Mouse (Mus musculus) cortical plate, adult 2 months (tissue): ENCODE data around the gene Rps6ka1.

Experiments
- CTCF ChIP-seq: fragments of 200-500 bp; IDR thresholded peaks from 2 replicates; pipeline ENCODE4 v1.5.1; 2011; ENCODE audit warnings: mild to moderate bottlenecking, control low read depth, low read length; ENCODE audit not compliant: insufficient read depth; ENCODE audit errors: extremely low read depth
- POLR2A ChIP-seq: fragments of 200-500 bp; IDR thresholded peaks from 2 replicates; pipeline ENCODE4 v1.6.1; 2011; ENCODE audit warnings: mild to moderate bottlenecking, low read length, control low read depth; ENCODE audit not compliant: insufficient read depth; ENCODE audit errors: extremely low read depth

DNA sequence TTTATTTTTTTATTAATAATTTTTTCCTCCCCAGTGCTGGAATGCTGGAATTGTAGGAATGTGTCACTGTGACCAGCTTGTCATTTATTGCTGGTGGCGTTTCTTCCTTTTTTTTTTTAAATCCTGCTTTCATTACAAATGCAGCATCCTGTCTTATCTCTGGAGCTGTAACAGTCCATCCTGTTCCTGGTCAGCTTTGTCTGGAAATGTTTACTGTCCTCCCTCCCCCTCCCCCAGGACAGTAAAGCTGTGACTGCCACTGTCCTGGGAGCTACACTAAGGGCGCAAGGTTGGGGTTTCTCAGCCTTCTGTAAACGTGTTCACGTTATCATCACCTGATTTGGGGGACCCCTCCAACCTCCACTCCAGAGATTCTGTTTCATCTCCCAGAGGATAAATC lies 37.6 kb upstream of the Rps6ka1 start:
- TF ChIP-seq POLR2A = no peak
- no peak for TF ChIP-seq CTCF
